Mouse (Mus musculus): ENCODE measurements around the gene P3h3.
"Not testable (repeated sequence)": the region's sequence is repeated elsewhere in the genome, so short reads cannot be mapped to it uniquely, and the experiment has no call there.

The P3h3 gene

GRCm38 (mm10) chr6:124809775-124810538 lies 47.6 kb downstream of the P3h3 start:
- DNase-seq (ENCODE audit: low read depth, low spot score): no peak

GRCm38 (mm10) chr6:124809052-124809774 lies 48.3 kb downstream of the P3h3 start:
- peak; percentile 70 for DNase-seq (ENCODE audit: low read depth, low spot score)

- no peak for DNase-seq (ENCODE audit: low read depth, low spot score)
These were observed 49.1 kb downstream of the P3h3 start, which contains the start of gene Spsb2 for GRCm38 (mm10) chr6:124808358-124809012. Spsb2 (plus strand) TSS chr6:124808661.

GRCm38 (mm10) chr6:124807986-124808357 lies 49.6 kb downstream of the P3h3 start:
- DNase-seq (ENCODE audit: low read depth, low spot score): no peak

GRCm38 (mm10) chr6:124807366-124807765 lies 50.2 kb downstream of the P3h3 start:
- no peak for DNase-seq (ENCODE audit: low read depth, low spot score)

- DNase-seq (ENCODE audit: low read depth, low spot score): no peak
These were observed 51.0 kb downstream of the P3h3 start for GRCm38 (mm10) chr6:124806446-124807140.

- peak; percentile 84 for DNase-seq (ENCODE audit: low read depth, low spot score)
These were observed 51.9 kb downstream of the P3h3 start for GRCm38 (mm10) chr6:124805341-124806321.

GRCm38 (mm10) chr6:124804341-124804740 lies 53.2 kb downstream of the P3h3 start:
- DNase-seq (ENCODE audit: low read depth, low spot score): no peak

- not testable (repeated sequence) for DNase-seq (ENCODE audit: low read depth, low spot score)
These were observed 53.9 kb downstream of the P3h3 start for GRCm38 (mm10) chr6:124803691-124804090.

GRCm38 (mm10) chr6:124803061-124803460 lies 54.5 kb downstream of the P3h3 start:
- DNase-seq (ENCODE audit: low read depth, low spot score): no peak

GRCm38 (mm10) chr6:124802400-124802799 lies 55.2 kb downstream of the P3h3 start:
- not testable (repeated sequence) for DNase-seq (ENCODE audit: low read depth, low spot score)

GRCm38 (mm10) chr6:124796200-124796599 lies 61.4 kb downstream of the P3h3 start:
- DNase-seq (ENCODE audit: low read depth, low spot score): no peak

GRCm38 (mm10) chr6:124795781-124796180 lies 61.8 kb downstream of the P3h3 start:
- DNase-seq (ENCODE audit: low read depth, low spot score): no peak

- no peak for DNase-seq (ENCODE audit: low read depth, low spot score)
These were observed 65.6 kb downstream of the P3h3 start for GRCm38 (mm10) chr6:124791911-124792310.

Measured in embryo, embryonic 11.5 days (tissue).